ENCODE assay signal across 9 mouse cellular contexts in genomic region chr19:5745756-5746710, GRCm38 (mm10). TPM values are rescaled to one million over a fixed set of nuclear protein-coding genes. Genes with fewer than 3 reads are reported as not detected.
DNase-seq lines count a peak whose midpoint lies in the region; ATAC-seq and TF ChIP-seq lines count a peak whose summit lies in the region.
"Had no signal": no experiment of that assay in that cellular context is flagged by ENCODE, and none has a peak within 500 bp of the region (broad histone marks: within the 10 kb centered on the region; RNA-seq: fewer than 3 reads in every experiment).

No protein-coding gene starts in this region.

- peaks cover 15% of the 10 kb centered on the region; the same call in 1 of the 2 replicates for H3K27me3 ChIP-seq in heart, postnatal 0 days (ENCODE audit: control insufficient read depth, insufficient read depth, low read length)
- H3K27me3 ChIP-seq in hindbrain, embryonic 16.5 days (replicated peaks; ENCODE audit: control insufficient read depth, insufficient read depth, low read length) = peaks cover 30% of the 10 kb centered on the region
- H3K27me3 ChIP-seq in midbrain, embryonic 15.5 days (replicated peaks) = peaks cover 33% of the 10 kb centered on the region
- H3K27me3 ChIP-seq: Patski had no signal

- H3K27ac ChIP-seq in heart, postnatal 0 days (ENCODE audit: low read depth) = no peak overlapping the region
- H3K27ac ChIP-seq in hindbrain, embryonic 16.5 days (ENCODE audit: low read depth, low read length) = no peak overlapping the region
- H3K27ac ChIP-seq in midbrain, embryonic 15.5 days = no peak overlapping the region

- no peaks in the 10 kb centered on the region for H3K9me3 ChIP-seq in heart, postnatal 0 days (replicated peaks; ENCODE audit: control insufficient read depth, low read length)
- H3K9me3 ChIP-seq in hindbrain, embryonic 16.5 days (ENCODE audit: control insufficient read depth, low read length) = no peaks in the 10 kb centered on the region
- H3K9me3 ChIP-seq in midbrain, embryonic 15.5 days = no peaks in the 10 kb centered on the region

- no peak for DNase-seq in heart, postnatal 0 days (ENCODE audit: low spot score)
- no peak for DNase-seq in heart, adult 9 months (ENCODE audit: low spot score in 2 of 2)
- peak; percentile 89 for DNase-seq in adrenal gland, postnatal 14 days
- no peak for DNase-seq in right cerebral cortex, adult 18-20 months
- DNase-seq in frontal cortex, adult 2 months (ENCODE audit: extremely low spot score in 1 of 2, low spot score in 1 of 2) = no peak
- no peak for DNase-seq in layer of hippocampus, adult 18-20 months (ENCODE audit: low spot score in 2 of 2)

- peak overlapping the region; percentile 12 for H3K4me3 ChIP-seq in heart, postnatal 0 days (ENCODE audit: low read depth, low read length)
- peak overlapping the region; percentile 31 for H3K4me3 ChIP-seq in hindbrain, embryonic 16.5 days (ENCODE audit: low read length)
- H3K4me3 ChIP-seq in midbrain, embryonic 15.5 days = peak overlapping the region; percentile 26

- peak overlapping the region; percentile 20; the same call in 1 of the 2 replicates for H3K9ac ChIP-seq in heart, postnatal 0 days (replicated peaks; ENCODE audit: low read depth, low read length)
- peak overlapping the region; percentile 31 for H3K9ac ChIP-seq in hindbrain, embryonic 16.5 days (ENCODE audit: low read depth, low read length)
- H3K9ac ChIP-seq in midbrain, embryonic 15.5 days = peak overlapping the region; percentile 23

- no peak for TF ChIP-seq EP300 in heart, postnatal 0 days (IDR thresholded peaks at IDR 0.05; ENCODE audit: low read depth)

- H3K36me3 ChIP-seq in heart, postnatal 0 days (replicated peaks; ENCODE audit: control insufficient read depth, insufficient read depth, low read length) = 0 out of 2 replicates have a peak, but pooled peaks cover 3% of the 10 kb centered on the region
- H3K36me3 ChIP-seq in hindbrain, embryonic 16.5 days (ENCODE audit: control insufficient read depth, insufficient read depth, low read length) = no peaks in the 10 kb centered on the region
- H3K36me3 ChIP-seq in midbrain, embryonic 15.5 days (replicated peaks) = no peaks in the 10 kb centered on the region

- WGBS in heart, postnatal 0 days = 21% methylated on average over 33 of the region's 36 CpGs
- WGBS in hindbrain, embryonic 16.5 days = 7% methylated on average over 26 of the region's 36 CpGs
- 5% methylated on average over 36 of the region's 36 CpGs for WGBS in midbrain, embryonic 15.5 days

- ATAC-seq in heart, postnatal 0 days (ENCODE audit: insufficient read depth, low read depth) = no peak
- peak; percentile 38; the same call in 1 of the 2 replicates for ATAC-seq in hindbrain, embryonic 16.5 days
- no peak for ATAC-seq in midbrain, embryonic 15.5 days (replicated peaks)
- ATAC-seq: Patski had no signal

- TF ChIP-seq CTCF in heart, postnatal 0 days (IDR thresholded peaks at IDR 0.05; ENCODE audit: low read depth) = no peak

- peak overlapping the region; percentile 47 for H3K4me2 ChIP-seq in heart, postnatal 0 days (ENCODE audit: low read depth, low read length)
- H3K4me2 ChIP-seq in hindbrain, embryonic 16.5 days (ENCODE audit: low read length) = peak overlapping the region; percentile 51
- H3K4me2 ChIP-seq in midbrain, embryonic 15.5 days = peak overlapping the region; percentile 52

- peaks cover 6% of the 10 kb centered on the region for H3K4me1 ChIP-seq in heart, postnatal 0 days (ENCODE audit: control insufficient read depth, insufficient read depth)
- peaks cover 32% of the 10 kb centered on the region for H3K4me1 ChIP-seq in hindbrain, embryonic 16.5 days (ENCODE audit: control insufficient read depth, insufficient read depth, low read depth, low read length)
- H3K4me1 ChIP-seq in midbrain, embryonic 15.5 days = peaks cover 38% of the 10 kb centered on the region

RNA-seq across cellular contexts. Expression of gene Ltbp3, which starts 5.3 kb away (rescaled TPM):
- 60.0 and 73.4 TPM in 2 replicates for total RNA-seq in heart, postnatal 0 days (2014; rRNA removed; ENCODE audit: low replicate concordance)
- polyA plus RNA-seq in heart, postnatal 0 days (2015; fragmentation: Nextera tagmentation; extraction: Ambion mirVana) = 15.4 and 16.3 TPM in 2 replicates
- total RNA-seq in adrenal gland, postnatal 14 days (2021) = 212 and 214 TPM in 2 replicates
- 11.6 and 15.4 TPM in 2 replicates for polyA plus RNA-seq in hindbrain, embryonic 16.5 days (2015; fragmentation: Nextera tagmentation; extraction: Ambion mirVana)
- polyA plus RNA-seq in midbrain, embryonic 15.5 days (2015; fragmentation: Nextera tagmentation; extraction: Ambion mirVana) = 8.2 and 12.6 TPM in 2 replicates
- polyA plus RNA-seq in frontal cortex, adult 2 months (2012; rRNA removed) = 81.5 and 87.8 TPM in 2 replicates
- total RNA-seq in layer of hippocampus, adult 18-20 months (2021) = 10 to 100 TPM; 24.3 to 27.3 TPM

RNA-seq across cellular contexts. Expression of gene Fam89b, which starts 16.6 kb away (rescaled TPM):
- total RNA-seq in heart, postnatal 0 days (2014; rRNA removed; ENCODE audit: low replicate concordance) = 118 and 140 TPM in 2 replicates
- polyA plus RNA-seq in heart, postnatal 0 days (2015; fragmentation: Nextera tagmentation; extraction: Ambion mirVana) = 74.8 and 76.6 TPM in 2 replicates
- 41.3 and 50.4 TPM in 2 replicates for total RNA-seq in adrenal gland, postnatal 14 days (2021)
- 118 and 128 TPM in 2 replicates for polyA plus RNA-seq in hindbrain, embryonic 16.5 days (2015; fragmentation: Nextera tagmentation; extraction: Ambion mirVana)
- 158 and 165 TPM in 2 replicates for polyA plus RNA-seq in midbrain, embryonic 15.5 days (2015; fragmentation: Nextera tagmentation; extraction: Ambion mirVana)
- polyA plus RNA-seq in frontal cortex, adult 2 months (2012; rRNA removed) = 56.1 and 65.8 TPM in 2 replicates
- total RNA-seq in layer of hippocampus, adult 18-20 months (2021) = 10 to 100 TPM; 28.5 to 28.6 TPM

RNA-seq across cellular contexts. Expression of gene Ehbp1l1, which starts 19.9 kb away (rescaled TPM):
- total RNA-seq in heart, postnatal 0 days (2014; rRNA removed; ENCODE audit: low replicate concordance) = 113 and 118 TPM in 2 replicates
- 86.5 and 111 TPM in 2 replicates for polyA plus RNA-seq in heart, postnatal 0 days (2015; fragmentation: Nextera tagmentation; extraction: Ambion mirVana)
- total RNA-seq in adrenal gland, postnatal 14 days (2021) = 29.1 and 29.3 TPM in 2 replicates
- 21.6 and 29.7 TPM in 2 replicates for polyA plus RNA-seq in hindbrain, embryonic 16.5 days (2015; fragmentation: Nextera tagmentation; extraction: Ambion mirVana)
- 23.7 and 25.5 TPM in 2 replicates for polyA plus RNA-seq in midbrain, embryonic 15.5 days (2015; fragmentation: Nextera tagmentation; extraction: Ambion mirVana)
- 16.8 and 18.8 TPM in 2 replicates for polyA plus RNA-seq in frontal cortex, adult 2 months (2012; rRNA removed)
- total RNA-seq in layer of hippocampus, adult 18-20 months (2021) = 10 to 100 TPM; 13.9 to 17.2 TPM

RNA-seq across cellular contexts. Expression of gene Scyl1, which starts 25.2 kb away (rescaled TPM):
- total RNA-seq in heart, postnatal 0 days (2014; rRNA removed; ENCODE audit: low replicate concordance) = 78.0 and 82.4 TPM in 2 replicates
- polyA plus RNA-seq in heart, postnatal 0 days (2015; fragmentation: Nextera tagmentation; extraction: Ambion mirVana) = 46.1 and 47.1 TPM in 2 replicates
- 87.4 and 92.1 TPM in 2 replicates for total RNA-seq in adrenal gland, postnatal 14 days (2021)
- 83.2 and 93.9 TPM in 2 replicates for polyA plus RNA-seq in hindbrain, embryonic 16.5 days (2015; fragmentation: Nextera tagmentation; extraction: Ambion mirVana)
- polyA plus RNA-seq in midbrain, embryonic 15.5 days (2015; fragmentation: Nextera tagmentation; extraction: Ambion mirVana) = 87.6 and 94.7 TPM in 2 replicates
- 111 and 120 TPM in 2 replicates for polyA plus RNA-seq in frontal cortex, adult 2 months (2012; rRNA removed)
- total RNA-seq in layer of hippocampus, adult 18-20 months (2021) = 10 to 100 TPM; 77.3 to 80.3 TPM

RNA-seq across cellular contexts. Expression of gene Kcnk7, which starts 41.9 kb away (rescaled TPM):
- not detected in 2 replicates for total RNA-seq in heart, postnatal 0 days (2014; rRNA removed; ENCODE audit: low replicate concordance)
- 0.30 and 0.34 TPM in 2 replicates for polyA plus RNA-seq in heart, postnatal 0 days (2015; fragmentation: Nextera tagmentation; extraction: Ambion mirVana)
- total RNA-seq in adrenal gland, postnatal 14 days (2021) = not detected in 2 replicates
- polyA plus RNA-seq in hindbrain, embryonic 16.5 days (2015; fragmentation: Nextera tagmentation; extraction: Ambion mirVana) = not detected in 2 replicates
- 0.19 and 0.28 TPM in 2 replicates for polyA plus RNA-seq in midbrain, embryonic 15.5 days (2015; fragmentation: Nextera tagmentation; extraction: Ambion mirVana)
- polyA plus RNA-seq in frontal cortex, adult 2 months (2012; rRNA removed) = 0.22 and 0.27 TPM in 2 replicates
- total RNA-seq in layer of hippocampus, adult 18-20 months (2021) = not detected
